Mouse (Mus musculus) kidney, embryonic 16.5 days (tissue): ENCODE data around the gene Sulf2. TPM values are rescaled to one million over a fixed set of nuclear protein-coding genes. Genes with fewer than 3 reads are reported as not detected.
"Not testable (repeated sequence)": the region's sequence is repeated elsewhere in the genome, so short reads cannot be mapped to it uniquely, and the experiment has no call there.

Experiments
- ATAC-seq: fragments of 200-750 bp; cut with Nextera tagmentation; 2 replicates; pipeline ENCODE4 v1.8.0; 2017; ENCODE audit warnings: moderate TSS enrichment; ENCODE audit not compliant: low FRiP score, low TSS enrichment
- H3K27ac ChIP-seq: fragments of 300-500 bp; sonication (generic); 2 replicates; pipeline ENCODE4 v1.5.1; 2014; ENCODE audit warnings: low read length
- H3K27me3 ChIP-seq: fragments of 300-500 bp; sonication (generic); 2 replicates; pipeline ENCODE4 v1.6.1; 2014; ENCODE audit warnings: low read length, control low read depth, mixed read lengths; ENCODE audit not compliant: insufficient read depth
- H3K36me3 ChIP-seq: fragments of 300-500 bp; sonication (generic); 2 replicates; pipeline ENCODE4 v1.6.1; 2014; ENCODE audit warnings: low read length, control low read depth, mixed read lengths; ENCODE audit not compliant: insufficient read depth
- H3K4me1 ChIP-seq: fragments of 300-500 bp; sonication (generic); 2 replicates; pipeline ENCODE4 v1.6.1; 2014; ENCODE audit warnings: low read length, control low read depth, mixed read lengths; ENCODE audit not compliant: insufficient read depth
- H3K4me2 ChIP-seq: fragments of 300-500 bp; sonication (generic); replicated peaks from 2 replicates; pipeline ENCODE4 v1.6.1; 2014; ENCODE audit warnings: low read depth, low read length
- H3K4me3 ChIP-seq: fragments of 300-500 bp; sonication (generic); 2 replicates; pipeline ENCODE4 v1.5.1; 2014; ENCODE audit warnings: mild to moderate bottlenecking, low read length
- H3K9ac ChIP-seq: fragments of 300-500 bp; sonication (generic); replicated peaks from 2 replicates; pipeline ENCODE4 v1.6.1; 2014; ENCODE audit warnings: low read length
- H3K9me3 ChIP-seq: fragments of 300-500 bp; sonication (generic); 2 replicates; pipeline ENCODE4 v1.6.1; 2016; ENCODE audit warnings: low read length, control low read depth
- WGBS: fragments of 180-500 bp; shearing (Covaris S2); extraction: QIAGEN DNeasy Blood & Tissue Kit; methylation state at CpG from one replicate; pipeline ENCODE4 v1.1.7; 2014; 5-methylcytosine and 5-hydroxymethylcytosine counted together
- polyA plus RNA-seq: library from polyadenylated mRNA; unstranded; fragments of >200 nt; fragmentation: Nextera tagmentation; extraction: Ambion mirVana; gene quantifications from 2 replicates; pipeline ENCODE4 v1.2.1, GENCODE M21; 2015

Sulf2 gene
- polyA plus RNA-seq, 1 experiment from 2014 or later: 52.7 TPM

DNA sequence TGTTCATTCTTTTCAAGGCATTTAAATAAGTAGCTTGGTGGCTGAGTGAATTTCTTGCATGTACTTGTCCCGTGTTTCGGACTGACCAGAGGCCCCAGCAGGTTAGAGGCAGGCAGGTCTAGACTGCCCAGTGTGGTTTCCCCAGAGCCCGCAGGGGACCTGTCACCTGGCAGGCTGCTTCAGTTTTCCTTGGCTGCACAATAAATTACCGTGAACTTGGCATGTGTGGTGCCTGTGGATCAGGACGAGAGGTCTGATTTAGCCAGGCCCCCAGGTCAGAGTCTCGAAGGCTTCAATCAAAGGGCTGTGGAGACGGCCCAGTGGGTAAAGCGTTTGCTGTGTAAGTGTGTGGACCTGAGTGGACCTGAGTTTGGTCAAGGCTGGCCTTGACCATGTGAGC lies 35.4 kb upstream of the Sulf2 start:
- Histone ChIP-seq H3K4me2 (no peak overlapping the region), H3K9me3 (peaks cover 3% of the 10 kb centered on the region; the same call in 1 of the 2 replicates), H3K9ac (no peak overlapping the region), H3K4me1 (peaks cover 38% of the 10 kb centered on the region), H3K27ac (no peak overlapping the region), H3K4me3 (no peak overlapping the region), H3K27me3 (no peaks in the 10 kb centered on the region; the same call in 1 of the 2 replicates), H3K36me3 (no peaks in the 10 kb centered on the region)
- WGBS: 31% methylated on average over 8 of the region's 8 CpGs
- no peak for ATAC-seq

DNA sequence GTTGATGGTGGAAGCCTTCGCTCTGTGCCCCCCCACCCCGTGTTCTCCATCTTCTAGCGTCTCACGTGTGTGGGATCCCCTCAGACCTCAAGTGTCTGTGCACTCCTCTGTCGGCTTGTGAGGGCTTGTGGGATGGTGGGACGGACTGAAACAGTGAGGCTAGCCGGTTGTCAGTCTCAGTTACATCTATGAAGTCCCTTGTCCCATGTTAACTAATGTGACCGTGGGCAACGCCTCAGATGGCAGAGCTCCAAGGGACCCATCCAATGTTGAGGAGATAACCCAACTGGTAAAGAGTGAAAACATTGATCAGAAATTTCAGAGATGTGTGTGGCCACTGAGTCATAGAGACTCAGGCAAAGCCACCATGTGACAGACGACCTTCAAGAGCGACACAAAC lies 33.7 kb upstream of the Sulf2 start:
- no peak for ATAC-seq
- no peaks in the 10 kb centered on the region for H3K36me3 ChIP-seq
- no peak overlapping the region for H3K9ac ChIP-seq

DNA sequence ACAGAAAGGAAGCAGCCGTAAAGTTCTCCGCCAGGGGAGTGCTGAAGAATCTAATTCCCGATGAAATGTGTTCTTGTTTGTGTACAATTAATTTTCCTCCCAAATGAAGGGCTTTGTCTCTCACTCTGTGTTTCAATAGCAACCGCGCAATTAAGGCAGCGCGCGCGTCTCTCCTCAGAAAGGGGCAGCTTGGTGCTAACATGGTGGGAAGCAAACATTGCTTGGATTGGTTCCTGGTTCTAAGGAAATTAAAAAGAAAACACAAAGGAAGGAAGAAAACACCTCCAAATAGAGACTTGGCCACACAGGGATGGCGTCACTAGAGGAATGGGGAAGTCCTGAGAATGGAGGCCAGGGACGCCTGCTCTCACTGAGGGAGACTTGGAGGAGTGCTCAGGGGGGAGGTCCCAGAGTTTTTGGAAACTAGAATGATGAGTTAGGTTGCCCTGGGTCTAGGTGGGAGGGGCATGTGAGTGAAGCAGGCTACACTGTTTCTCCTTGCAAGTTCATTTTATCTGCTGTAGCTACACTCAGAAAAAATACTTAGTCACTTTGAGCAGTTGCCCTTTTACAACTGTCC lies 32.5 kb upstream of the Sulf2 start:
- 51% methylated on average over 8 of the region's 11 CpGs for WGBS
- not testable (repeated sequence) for H3K4me2 ChIP-seq, H3K9me3 ChIP-seq, H3K4me3 ChIP-seq, H3K9ac ChIP-seq, ATAC-seq, H3K36me3 ChIP-seq, H3K27me3 ChIP-seq
- H3K4me1 ChIP-seq: peaks cover 36% of the 10 kb centered on the region
- peak overlapping the region; percentile 9; the same call in 1 of the 2 replicates for H3K27ac ChIP-seq

More for the DNA sequence above, 33.7 kb upstream of the Sulf2 start:
- no peaks in the 10 kb centered on the region for H3K27me3 ChIP-seq
- WGBS: 92% methylated on average over 11 of the region's 11 CpGs
- H3K4me3 ChIP-seq: no peak overlapping the region
- H3K4me2 ChIP-seq: no peak overlapping the region
- no peak overlapping the region for H3K27ac ChIP-seq
- H3K9me3 ChIP-seq: peaks cover 3% of the 10 kb centered on the region; the same call in 1 of the 2 replicates
- peaks cover 36% of the 10 kb centered on the region for H3K4me1 ChIP-seq

DNA sequence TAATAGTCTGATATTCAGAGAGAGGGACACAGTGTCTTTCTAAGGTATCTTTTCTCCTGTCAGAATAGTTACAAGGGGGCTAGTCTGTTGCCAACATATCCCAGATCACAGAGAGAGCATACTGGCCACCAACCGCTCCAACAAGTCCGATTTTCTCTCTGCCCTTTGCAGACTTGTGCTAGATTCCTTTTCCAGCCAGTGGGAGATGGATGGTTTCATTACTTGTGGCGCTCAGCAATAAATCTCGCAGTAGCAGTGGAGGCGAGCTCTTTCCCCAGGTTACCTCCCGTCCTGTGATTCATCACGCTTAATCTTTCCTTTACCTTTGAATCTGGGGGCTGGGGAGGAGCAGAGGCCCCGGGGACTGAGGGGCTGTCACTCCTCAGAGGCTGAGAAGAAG lies 31.9 kb upstream of the Sulf2 start:
- WGBS: 9% methylated on average over 6 of the region's 8 CpGs
- peak overlapping the region; percentile 25 for H3K27ac ChIP-seq
- not testable (repeated sequence) for H3K9me3 ChIP-seq, H3K4me3 ChIP-seq, H3K27me3 ChIP-seq, H3K9ac ChIP-seq, H3K4me2 ChIP-seq, ATAC-seq, H3K36me3 ChIP-seq
- H3K4me1 ChIP-seq: peaks cover 36% of the 10 kb centered on the region

DNA sequence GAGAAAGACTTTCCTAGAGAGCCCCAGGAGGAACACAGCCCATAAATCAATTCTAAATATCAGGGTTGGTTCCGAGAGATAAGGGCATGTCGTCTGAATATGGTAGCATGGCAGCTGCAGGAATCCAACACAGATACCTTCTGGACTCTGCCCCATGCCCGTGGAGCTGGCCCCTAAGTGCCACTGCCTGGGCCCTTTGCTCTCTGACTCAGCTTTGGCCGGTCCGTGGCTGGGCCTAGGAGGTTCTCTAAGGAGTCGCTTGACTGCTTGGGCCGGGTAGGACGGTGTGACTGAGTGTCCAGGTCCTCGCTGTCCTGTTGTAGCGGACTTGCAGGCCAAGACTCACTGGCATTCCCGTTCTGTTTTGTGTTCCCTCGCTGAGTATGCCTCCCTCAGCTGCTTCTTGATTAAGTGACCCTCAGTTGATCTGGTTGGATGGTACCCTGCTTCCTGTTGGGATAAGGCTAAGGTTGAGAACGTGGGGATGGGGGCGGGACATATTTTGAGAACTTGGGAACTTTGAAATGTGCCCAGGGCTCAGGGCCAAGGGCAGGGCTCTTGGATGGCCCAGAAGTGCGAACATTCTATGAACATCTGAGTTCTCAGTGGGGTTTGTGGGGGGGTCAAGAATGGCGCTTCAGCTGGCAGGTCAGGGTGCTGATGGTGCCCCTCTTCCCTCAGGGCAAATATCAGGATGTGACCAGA lies 30.9 kb upstream of the Sulf2 start:
- peak overlapping the region; percentile 55; the same call in 1 of the 2 replicates for H3K27ac ChIP-seq
- H3K36me3 ChIP-seq: no peaks in the 10 kb centered on the region
- no peaks in the 10 kb centered on the region for H3K27me3 ChIP-seq
- 58% methylated on average over 16 of the region's 16 CpGs for WGBS
- H3K4me2 ChIP-seq: no peak overlapping the region
- no peak overlapping the region for H3K9ac ChIP-seq
- peaks cover 36% of the 10 kb centered on the region for H3K4me1 ChIP-seq
- no peaks in the 10 kb centered on the region for H3K9me3 ChIP-seq
- H3K4me3 ChIP-seq: no peak overlapping the region
- peak; percentile 60 for ATAC-seq

DNA sequence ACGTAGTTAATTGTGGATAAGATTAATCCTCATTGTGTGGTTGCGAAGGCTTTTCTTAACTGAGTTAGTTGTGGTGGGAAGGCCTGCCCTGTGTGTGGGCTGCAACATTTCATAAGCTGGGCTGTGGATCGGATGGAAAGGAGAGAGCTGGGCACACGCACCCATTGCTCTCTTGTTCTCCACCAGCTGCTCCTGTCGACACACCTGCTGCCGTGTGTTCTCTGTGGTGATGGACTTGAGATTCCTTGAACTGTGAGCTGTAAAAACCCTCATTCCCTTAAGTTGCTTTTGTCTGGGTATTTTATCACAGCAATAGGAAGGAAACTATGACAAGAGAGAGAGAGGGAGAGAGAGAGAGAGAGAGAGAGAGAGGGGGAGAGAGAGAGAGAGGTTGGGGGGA lies 30.3 kb upstream of the Sulf2 start:
- no peak for ATAC-seq
- no peaks in the 10 kb centered on the region for H3K27me3 ChIP-seq
- no peak overlapping the region for H3K9ac ChIP-seq
- H3K4me2 ChIP-seq: no peak overlapping the region
- peaks cover 35% of the 10 kb centered on the region for H3K4me1 ChIP-seq
- H3K4me3 ChIP-seq: no peak overlapping the region
- H3K27ac ChIP-seq: no peak overlapping the region
- no peaks in the 10 kb centered on the region for H3K9me3 ChIP-seq
- no peaks in the 10 kb centered on the region for H3K36me3 ChIP-seq
- WGBS: 78% methylated on average over 6 of the region's 6 CpGs

DNA sequence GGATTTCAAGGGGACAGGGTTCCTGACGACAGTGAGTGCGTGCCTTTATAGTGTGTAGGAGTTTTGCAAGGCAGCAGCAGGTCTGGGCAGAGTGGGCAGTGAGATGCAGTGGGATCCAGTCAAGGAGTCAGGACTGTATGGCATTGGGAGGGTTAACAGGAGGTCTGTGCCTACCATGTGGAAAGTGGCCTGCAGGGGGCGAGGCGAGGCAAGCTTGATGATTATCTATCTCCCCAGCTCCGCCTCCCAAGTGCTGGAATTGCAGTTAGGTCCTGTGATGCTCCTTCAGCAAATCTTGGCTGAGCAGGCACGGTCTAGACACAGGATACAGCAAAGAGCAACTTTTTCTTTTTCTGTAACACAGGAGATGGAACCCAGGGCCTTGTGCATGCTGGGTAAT lies 29.0 kb upstream of the Sulf2 start:
- no peaks in the 10 kb centered on the region for H3K27me3 ChIP-seq
- WGBS: 59% methylated on average over 6 of the region's 6 CpGs
- ATAC-seq: no peak

DNA sequence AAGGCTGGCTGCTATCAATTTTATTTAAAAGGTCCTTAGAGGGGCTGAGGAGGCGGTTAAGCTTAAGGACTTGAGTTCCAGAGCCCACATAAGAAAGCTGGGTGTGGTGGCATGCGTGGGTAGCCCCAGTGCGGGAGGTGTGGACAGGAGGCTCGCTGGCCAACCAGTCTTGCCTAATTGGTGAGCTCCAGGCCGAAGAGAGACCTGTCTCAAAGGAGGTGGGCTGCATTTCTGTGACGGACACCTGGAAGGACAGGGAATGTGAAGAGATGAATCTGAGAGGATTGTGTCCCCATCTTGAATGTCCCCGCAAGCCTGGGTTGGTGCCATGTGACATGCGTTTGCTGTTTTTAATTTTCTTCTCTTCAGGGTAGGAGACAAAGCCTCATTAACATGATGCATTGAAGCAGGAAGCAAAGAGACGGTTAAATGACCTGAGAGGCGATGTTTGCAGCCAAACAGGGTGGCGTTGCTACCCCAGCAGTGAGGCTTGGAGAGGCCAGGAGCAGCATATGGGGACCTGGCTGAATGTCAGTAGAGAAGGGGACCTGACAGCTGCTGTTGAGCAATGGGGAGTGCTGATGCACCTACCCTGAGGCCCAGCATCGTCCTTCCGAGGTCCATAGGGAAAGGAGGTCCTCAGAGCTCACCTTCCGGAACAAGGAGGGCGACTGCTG lies 26.7 kb upstream of the Sulf2 start:
- WGBS: 54% methylated on average over 15 of the region's 15 CpGs
- H3K27me3 ChIP-seq: no peaks in the 10 kb centered on the region
- no peak overlapping the region for H3K4me2 ChIP-seq
- H3K27ac ChIP-seq: no peak overlapping the region
- no peaks in the 10 kb centered on the region for H3K36me3 ChIP-seq
- no peak overlapping the region for H3K4me3 ChIP-seq
- ATAC-seq: no peak
- peaks cover 45% of the 10 kb centered on the region for H3K4me1 ChIP-seq
- no peak overlapping the region for H3K9ac ChIP-seq
- no peaks in the 10 kb centered on the region for H3K9me3 ChIP-seq

More for the DNA sequence above, 29.0 kb upstream of the Sulf2 start:
- no peaks in the 10 kb centered on the region for H3K36me3 ChIP-seq
- H3K9ac ChIP-seq: no peak overlapping the region
- no peaks in the 10 kb centered on the region for H3K9me3 ChIP-seq
- peaks cover 42% of the 10 kb centered on the region for H3K4me1 ChIP-seq
- H3K27ac ChIP-seq: no peak overlapping the region
- H3K4me2 ChIP-seq: no peak overlapping the region
- H3K4me3 ChIP-seq: no peak overlapping the region

DNA sequence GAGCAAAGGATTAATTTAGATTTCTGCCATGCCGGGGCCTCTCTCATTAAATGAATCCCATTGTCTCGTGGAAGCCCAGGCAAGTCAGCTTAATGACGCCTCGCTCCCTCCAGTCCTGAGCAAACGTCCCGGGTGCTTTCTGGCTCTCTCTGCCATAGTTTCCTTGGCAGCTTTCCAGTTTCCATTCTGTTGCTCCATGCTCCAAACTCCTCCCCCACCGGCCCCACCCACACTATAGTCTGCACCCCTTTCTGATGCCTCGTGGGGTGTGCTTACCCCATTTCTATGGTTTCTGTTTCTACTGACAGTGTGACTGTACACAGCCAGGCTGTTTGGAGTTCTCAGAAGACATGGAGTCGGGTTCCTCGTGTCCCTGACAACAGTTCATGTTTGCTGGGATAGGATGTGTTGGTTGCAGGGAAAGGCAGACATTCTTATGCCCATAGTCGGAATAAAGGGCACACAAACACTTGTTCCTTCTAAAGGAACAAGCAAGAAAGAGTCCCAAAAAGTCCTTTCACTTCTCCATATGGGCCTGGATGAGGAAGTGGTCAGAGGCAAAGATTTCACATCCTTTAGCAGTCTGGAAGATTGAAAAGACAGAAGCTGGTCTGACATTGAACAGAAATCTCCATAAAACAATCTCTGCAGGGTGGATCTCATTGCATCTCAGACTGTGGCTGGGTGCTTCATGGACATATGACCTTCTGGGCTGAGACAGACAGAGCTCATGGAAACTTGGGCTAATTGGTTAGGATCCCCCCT lies 25.5 kb upstream of the Sulf2 start:
- no peak for ATAC-seq
- Histone ChIP-seq H3K4me2 (no peak overlapping the region; the same call in 1 of the 2 replicates), H3K27me3 (no peaks in the 10 kb centered on the region), H3K9ac (0 out of 2 replicates have a peak overlapping the region, but pooled peaks have one; percentile 19), H3K4me1 (peaks cover 39% of the 10 kb centered on the region), H3K27ac (peak overlapping the region; percentile 69), H3K9me3 (no peaks in the 10 kb centered on the region), H3K4me3 (no peak overlapping the region), H3K36me3 (no peaks in the 10 kb centered on the region)
- 20% methylated on average over 11 of the region's 11 CpGs for WGBS
